Mouse (Mus musculus): ENCODE data around the gene Spns1. TPM values are rescaled to one million over a fixed set of nuclear protein-coding genes. Genes with fewer than 3 reads are reported as not detected.
"Not testable (repeated sequence)": the region's sequence is repeated elsewhere in the genome, so short reads cannot be mapped to it uniquely, and the experiment has no call there.

Gene Spns1
- polyA plus RNA-seq, 2 experiments: 47.0 to 158 TPM

DNA sequence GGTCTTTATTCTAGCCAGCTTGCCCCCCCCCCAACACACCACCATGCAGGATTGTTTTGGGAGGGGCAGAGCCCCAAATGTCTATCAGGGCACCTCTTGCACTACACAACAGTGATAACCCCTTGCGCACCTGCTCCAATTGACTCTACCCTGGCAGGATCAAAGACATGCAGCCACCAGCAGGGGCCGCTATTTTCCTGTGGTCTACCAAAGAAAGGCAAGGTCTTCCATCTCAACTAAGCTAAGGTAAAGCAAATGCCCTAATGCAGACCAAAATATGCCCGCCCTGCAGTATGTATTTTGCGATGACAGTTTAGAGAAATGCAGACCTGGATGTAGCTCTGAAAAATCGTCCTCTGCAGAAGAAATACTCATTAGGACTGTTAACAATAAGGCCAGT lies 22.3 kb upstream of the Spns1 start:
- WGBS: 16% methylated on average over 5 of the region's 5 CpGs
- no peak for ATAC-seq (ENCODE audit: low FRiP score, low read depth)
- no peaks in the 10 kb centered on the region for H3K9me3 ChIP-seq (ENCODE audit: control insufficient read depth, low read length)

DNA sequence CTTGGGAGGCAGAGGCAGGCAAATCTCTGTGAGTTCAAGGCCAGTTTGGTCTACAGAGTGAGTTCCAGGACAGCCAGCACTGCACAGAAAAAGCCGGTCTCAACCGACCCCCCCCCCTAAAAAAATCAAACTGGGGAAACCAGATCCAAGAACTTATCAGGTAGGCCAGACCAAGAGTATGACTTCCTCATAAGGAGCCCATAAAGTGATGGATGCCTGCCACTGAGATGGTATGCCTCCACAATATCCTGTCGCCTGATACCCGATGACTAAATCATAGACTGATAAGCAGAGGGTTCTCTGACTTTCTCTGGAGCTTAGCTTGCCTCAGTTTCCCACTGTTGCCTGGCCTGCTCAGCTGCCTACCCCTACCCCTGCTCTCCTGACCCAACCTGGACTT lies 20.6 kb upstream of the Spns1 start:
- no peaks in the 10 kb centered on the region for H3K27me3 ChIP-seq (ENCODE audit: control insufficient read depth, insufficient read depth, low read length)
- no peak overlapping the region for H3K4me3 ChIP-seq (replicated peaks; ENCODE audit: low read length)
- ATAC-seq (ENCODE audit: low FRiP score, low read depth): no peak
- no peak overlapping the region for H3K27ac ChIP-seq (replicated peaks; ENCODE audit: low read depth, low read length)
- no peak overlapping the region for H3K4me2 ChIP-seq (replicated peaks; ENCODE audit: low read depth, low read length, severe bottlenecking)
- 80% methylated on average over 4 of the region's 4 CpGs for WGBS
- no peaks in the 10 kb centered on the region for H3K36me3 ChIP-seq (ENCODE audit: control insufficient read depth, insufficient read depth, low read length)
- TF ChIP-seq POLR2A (IDR thresholded peaks at IDR 0.05; ENCODE audit: borderline replicate concordance, extremely low read depth, insufficient read depth, insufficient read length): no peak
- H3K4me1 ChIP-seq (ENCODE audit: control insufficient read depth, insufficient read depth, low read length): peaks cover 3% of the 10 kb centered on the region; the same call in 1 of the 2 replicates
- H3K9ac ChIP-seq (ENCODE audit: low read depth, low read length, severe bottlenecking): no peak overlapping the region
- no peak for DNase-seq (ENCODE audit: low spot score)
- H3K9me3 ChIP-seq (ENCODE audit: control insufficient read depth, low read length): no peaks in the 10 kb centered on the region

More for the DNA sequence above, 22.3 kb upstream of the Spns1 start:
- DNase-seq (ENCODE audit: low spot score): peak; percentile 73
- TF ChIP-seq POLR2A (IDR thresholded peaks at IDR 0.05; ENCODE audit: borderline replicate concordance, extremely low read depth, insufficient read depth, insufficient read length): no peak
- Histone ChIP-seq H3K27ac (replicated peaks; ENCODE audit: low read depth, low read length) (no peak overlapping the region), H3K9ac (ENCODE audit: low read depth, low read length, severe bottlenecking) (no peak overlapping the region), H3K4me2 (replicated peaks; ENCODE audit: low read depth, low read length, severe bottlenecking) (no peak overlapping the region), H3K4me1 (ENCODE audit: control insufficient read depth, insufficient read depth, low read length) (peaks cover 3% of the 10 kb centered on the region; the same call in 1 of the 2 replicates), H3K27me3 (ENCODE audit: control insufficient read depth, insufficient read depth, low read length) (no peaks in the 10 kb centered on the region), H3K36me3 (ENCODE audit: control insufficient read depth, insufficient read depth, low read length) (no peaks in the 10 kb centered on the region), H3K4me3 (replicated peaks; ENCODE audit: low read length) (no peak overlapping the region)

GRCm38 (mm10) chr7:126397221-126397620 lies 20.0 kb upstream of the Spns1 start:
- Histone ChIP-seq H3K9ac (ENCODE audit: low read depth, low read length, severe bottlenecking) (no peak overlapping the region), H3K4me2 (replicated peaks; ENCODE audit: low read depth, low read length, severe bottlenecking) (peak overlapping the region; percentile 24; the same call in 1 of the 2 replicates), H3K9me3 (ENCODE audit: control insufficient read depth, low read length) (no peaks in the 10 kb centered on the region), H3K27me3 (ENCODE audit: control insufficient read depth, insufficient read depth, low read length) (no peaks in the 10 kb centered on the region), H3K36me3 (ENCODE audit: control insufficient read depth, insufficient read depth, low read length) (no peaks in the 10 kb centered on the region), H3K4me1 (ENCODE audit: control insufficient read depth, insufficient read depth, low read length) (peaks cover 3% of the 10 kb centered on the region; the same call in 1 of the 2 replicates), H3K27ac (replicated peaks; ENCODE audit: low read depth, low read length) (no peak overlapping the region; the same call in 1 of the 2 replicates), H3K4me3 (replicated peaks; ENCODE audit: low read length) (peak overlapping the region; percentile 92; the same call in 1 of the 2 replicates)
- ATAC-seq (ENCODE audit: low FRiP score, low read depth) (no peak), DNase-seq (ENCODE audit: low spot score) (no peak)
- 57% methylated on average over 6 of the region's 6 CpGs for WGBS
- TF ChIP-seq POLR2A (IDR thresholded peaks at IDR 0.05; ENCODE audit: borderline replicate concordance, extremely low read depth, insufficient read depth, insufficient read length): no peak

DNA sequence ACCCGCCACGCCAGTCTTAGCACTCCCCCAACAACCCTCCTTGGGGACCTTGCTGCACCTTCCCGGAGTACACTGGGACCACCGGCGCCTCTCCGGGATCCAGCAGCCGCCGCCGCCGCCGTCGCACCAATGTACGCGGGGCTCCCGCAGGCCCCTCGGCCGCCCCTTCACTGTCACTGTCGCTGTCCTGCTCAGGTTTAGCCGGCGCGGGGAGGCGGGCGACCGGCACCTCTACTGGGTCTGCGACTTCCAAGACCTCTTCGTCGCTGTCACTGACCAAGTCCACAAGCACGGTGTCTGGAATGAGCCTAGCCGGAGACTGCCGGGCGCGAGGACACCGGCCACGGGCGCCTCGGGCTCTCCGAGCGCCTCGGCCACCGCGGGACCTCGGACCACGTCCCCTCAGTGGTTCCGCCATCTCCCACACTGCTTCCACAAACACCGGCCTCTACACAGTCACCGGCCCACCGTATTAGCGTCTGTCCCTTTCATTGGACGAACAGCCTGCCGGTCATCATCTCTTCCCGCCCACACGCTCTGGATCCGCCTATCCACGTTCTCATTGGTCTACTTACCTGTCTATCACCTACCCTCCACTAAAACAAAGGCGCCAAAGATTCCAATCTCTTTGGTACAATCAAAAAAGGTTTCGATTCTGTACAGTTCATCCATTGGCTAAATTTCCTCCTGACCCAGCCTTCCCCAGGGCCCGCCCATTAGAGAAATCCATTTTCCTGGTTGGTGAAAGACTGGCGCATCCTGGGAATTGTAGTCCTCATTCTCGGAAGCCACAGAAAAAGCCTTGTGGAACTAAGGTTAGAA lies 19.3 kb upstream of the Spns1 start, which contains the start of gene Nfatc2ip:
Gene Nfatc2ip, minus strand, starts transcription at position 440 of the 822 bp plus-strand sequence.
- H3K4me3 ChIP-seq (replicated peaks; ENCODE audit: low read length): peak within 1 kb of the TSS; percentile 92
- H3K4me2 ChIP-seq (replicated peaks; ENCODE audit: low read depth, low read length, severe bottlenecking): peak within 1 kb of the TSS; percentile 81
- ATAC-seq (ENCODE audit: low FRiP score, low read depth) (peak; percentile 100), DNase-seq (ENCODE audit: low spot score) (peak; percentile 100)
- H3K36me3 ChIP-seq (ENCODE audit: control insufficient read depth, insufficient read depth, low read length): peaks cover 2% of the 10 kb centered on the region; the same call in 1 of the 2 replicates
- peaks cover 3% of the 10 kb centered on the region; the same call in 1 of the 2 replicates for H3K4me1 ChIP-seq (ENCODE audit: control insufficient read depth, insufficient read depth, low read length)
- H3K27me3 ChIP-seq (ENCODE audit: control insufficient read depth, insufficient read depth, low read length): no peaks in the 10 kb centered on the region
- no peaks in the 10 kb centered on the region for H3K9me3 ChIP-seq (ENCODE audit: control insufficient read depth, low read length)
- peak within 1 kb of the TSS; percentile 68 for H3K9ac ChIP-seq (ENCODE audit: low read depth, low read length, severe bottlenecking)
- TF ChIP-seq POLR2A (IDR thresholded peaks at IDR 0.05; ENCODE audit: borderline replicate concordance, extremely low read depth, insufficient read depth, insufficient read length): 0 out of 2 replicates have a peak, but pooled peaks have one; percentile 69
- WGBS: under 1% methylated on average over 58 of the region's 59 CpGs
- H3K27ac ChIP-seq (replicated peaks; ENCODE audit: low read depth, low read length): no peak within 1 kb of the TSS; the same call in 1 of the 2 replicates

DNA sequence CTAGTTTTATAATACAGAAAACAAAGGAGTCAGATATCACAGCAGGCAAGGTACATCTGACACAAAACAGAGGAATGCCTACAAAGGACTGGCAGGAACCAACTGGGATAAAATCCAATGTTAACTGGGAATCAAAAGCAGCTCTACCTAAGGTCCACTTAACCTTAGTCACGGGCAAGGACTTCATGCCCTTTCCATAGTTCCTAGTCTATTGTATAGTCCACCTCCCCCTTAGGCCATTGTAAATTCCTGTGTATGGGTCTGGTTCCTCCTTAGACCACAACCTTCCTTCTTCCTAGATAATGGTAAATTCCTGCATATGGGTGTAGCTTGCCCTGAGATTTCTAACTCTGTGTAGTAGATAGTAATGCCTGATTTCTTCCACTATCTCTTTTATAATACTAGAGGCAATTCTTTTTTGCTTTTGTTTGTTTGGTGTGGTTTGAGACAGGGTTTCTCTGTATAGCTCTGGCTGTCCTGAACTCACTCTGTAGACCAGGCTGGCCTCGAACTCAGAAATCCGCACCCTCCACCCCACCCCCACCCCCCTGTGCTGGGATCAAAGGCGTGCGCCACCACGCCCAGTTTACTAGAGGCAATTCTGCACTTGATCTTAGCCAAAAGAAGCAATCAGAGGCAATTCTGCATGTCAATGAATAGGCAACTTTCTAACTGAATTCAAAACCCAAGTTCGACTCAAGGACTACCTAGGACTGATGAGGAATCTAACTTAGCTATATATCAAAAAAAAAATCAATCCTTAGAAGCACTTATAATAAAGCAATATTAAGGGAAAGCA lies 15.0 kb upstream of the Spns1 start:
- not testable (repeated sequence) for H3K9ac ChIP-seq (ENCODE audit: low read depth, low read length, severe bottlenecking); H3K9me3 ChIP-seq (ENCODE audit: control insufficient read depth, low read length); H3K4me2 ChIP-seq (replicated peaks; ENCODE audit: low read depth, low read length, severe bottlenecking); H3K4me3 ChIP-seq (replicated peaks; ENCODE audit: low read length); H3K4me1 ChIP-seq (ENCODE audit: control insufficient read depth, insufficient read depth, low read length); ATAC-seq (ENCODE audit: low FRiP score, low read depth); H3K27ac ChIP-seq (replicated peaks; ENCODE audit: low read depth, low read length); DNase-seq (ENCODE audit: low spot score); H3K27me3 ChIP-seq (ENCODE audit: control insufficient read depth, insufficient read depth, low read length)
- peaks cover 33% of the 10 kb centered on the region for H3K36me3 ChIP-seq (ENCODE audit: control insufficient read depth, insufficient read depth, low read length)
- WGBS: 85% methylated on average over 7 of the region's 7 CpGs

Data from limb, embryonic 14.5 days (tissue).